Mouse (Mus musculus): Measurements from ENCODE around the gene Nfyc.

DNA sequence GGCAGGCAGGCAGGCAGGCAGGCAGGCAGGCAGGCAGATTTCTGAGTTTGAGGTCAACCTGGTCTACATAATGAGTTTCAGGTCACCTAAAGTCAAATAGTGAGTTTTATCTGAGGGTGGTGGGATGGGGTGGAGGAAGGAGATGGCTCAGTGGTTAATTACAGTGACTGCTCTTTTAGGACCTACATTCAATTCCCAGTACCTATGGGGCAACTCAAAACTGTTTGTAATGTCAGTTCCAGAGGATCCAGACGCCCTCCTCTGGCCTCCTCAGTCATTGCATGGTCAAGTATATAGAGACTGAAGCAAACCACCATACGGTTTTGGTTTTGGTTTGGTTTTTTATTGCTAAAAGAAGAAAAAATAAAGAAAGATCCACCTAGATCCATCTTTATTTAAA, 29.9 kb downstream of the Nfyc start:
- TF ChIP-seq CTCF (IDR thresholded peaks at IDR 0.05; ENCODE audit: borderline replicate concordance, insufficient read depth, low read depth, low read length) = peak; percentile 22; the same call in 1 of the 2 replicates
- TF ChIP-seq POLR2A (IDR thresholded peaks at IDR 0.05; ENCODE audit: borderline replicate concordance, insufficient read depth, low read length) = no peak
